Mouse (Mus musculus): ENCODE results near the gene Klra2. TPM values are rescaled to one million over a fixed set of nuclear protein-coding genes. Genes with fewer than 3 reads are reported as not detected.

Gene Klra2
- polyA plus RNA-seq, 1 experiment from 2014 or later = not detected

GRCm38 (mm10) chr6:131272311-131272710 is 25.1 kb upstream of the Klra2 start:
- Histone ChIP-seq H3K27ac (ENCODE audit: low read depth, low read length) (no peak overlapping the region), H3K36me3 (ENCODE audit: control insufficient read depth, insufficient read depth, low read length) (0 out of 2 replicates have a peak, but pooled peaks cover 2% of the 10 kb centered on the region), H3K4me3 (ENCODE audit: low read depth, low read length) (no peak overlapping the region), H3K4me2 (no peak overlapping the region), H3K4me1 (ENCODE audit: control insufficient read depth, insufficient read depth, low read length) (no peaks in the 10 kb centered on the region), H3K27me3 (ENCODE audit: control insufficient read depth, insufficient read depth, low read length) (no peaks in the 10 kb centered on the region), H3K9ac (ENCODE audit: low read depth, low read length) (no peak overlapping the region), H3K9me3 (replicated peaks; ENCODE audit: control insufficient read depth, low read length) (no peaks in the 10 kb centered on the region)
- WGBS (ENCODE audit: insufficient replicate concordance) = 78% methylated on average over 1 of the region's 1 CpGs
- ATAC-seq (replicated peaks; ENCODE audit: insufficient number of reproducible peaks, low FRiP score, low TSS enrichment) = no peak

- 63% methylated on average over 1 of the region's 1 CpGs for WGBS (ENCODE audit: insufficient replicate concordance)
- H3K4me2 ChIP-seq = no peak overlapping the region
- no peak overlapping the region for H3K9ac ChIP-seq (ENCODE audit: low read depth, low read length)
- no peak for ATAC-seq (replicated peaks; ENCODE audit: insufficient number of reproducible peaks, low FRiP score, low TSS enrichment)
- H3K27ac ChIP-seq (ENCODE audit: low read depth, low read length) = no peak overlapping the region
- no peaks in the 10 kb centered on the region for H3K4me1 ChIP-seq (ENCODE audit: control insufficient read depth, insufficient read depth, low read length)
- no peaks in the 10 kb centered on the region for H3K36me3 ChIP-seq (ENCODE audit: control insufficient read depth, insufficient read depth, low read length)
- no peaks in the 10 kb centered on the region for H3K9me3 ChIP-seq (replicated peaks; ENCODE audit: control insufficient read depth, low read length)
- no peak overlapping the region for H3K4me3 ChIP-seq (ENCODE audit: low read depth, low read length)
- H3K27me3 ChIP-seq (ENCODE audit: control insufficient read depth, insufficient read depth, low read length) = no peaks in the 10 kb centered on the region
Observed at GRCm38 (mm10) chr6:131270312-131270711, 23.1 kb upstream of the Klra2 start.

GRCm38 (mm10) chr6:131269599-131269998 is 22.4 kb upstream of the Klra2 start:
- Histone ChIP-seq H3K4me2 (no peak overlapping the region), H3K27ac (ENCODE audit: low read depth, low read length) (no peak overlapping the region), H3K4me3 (ENCODE audit: low read depth, low read length) (no peak overlapping the region), H3K9me3 (replicated peaks; ENCODE audit: control insufficient read depth, low read length) (no peaks in the 10 kb centered on the region), H3K27me3 (ENCODE audit: control insufficient read depth, insufficient read depth, low read length) (no peaks in the 10 kb centered on the region), H3K9ac (ENCODE audit: low read depth, low read length) (no peak overlapping the region), H3K4me1 (ENCODE audit: control insufficient read depth, insufficient read depth, low read length) (no peaks in the 10 kb centered on the region), H3K36me3 (ENCODE audit: control insufficient read depth, insufficient read depth, low read length) (no peaks in the 10 kb centered on the region)
- no peak for ATAC-seq (replicated peaks; ENCODE audit: insufficient number of reproducible peaks, low FRiP score, low TSS enrichment)
- 77% methylated on average over 2 of the region's 2 CpGs for WGBS (ENCODE audit: insufficient replicate concordance)

GRCm38 (mm10) chr6:131264175-131264574 is 17.0 kb upstream of the Klra2 start:
- Histone ChIP-seq H3K36me3 (ENCODE audit: control insufficient read depth, insufficient read depth, low read length) (no peaks in the 10 kb centered on the region), H3K4me1 (ENCODE audit: control insufficient read depth, insufficient read depth, low read length) (no peaks in the 10 kb centered on the region), H3K9me3 (replicated peaks; ENCODE audit: control insufficient read depth, low read length) (no peaks in the 10 kb centered on the region), H3K27ac (ENCODE audit: low read depth, low read length) (no peak overlapping the region), H3K27me3 (ENCODE audit: control insufficient read depth, insufficient read depth, low read length) (no peaks in the 10 kb centered on the region), H3K4me2 (no peak overlapping the region), H3K9ac (ENCODE audit: low read depth, low read length) (no peak overlapping the region), H3K4me3 (ENCODE audit: low read depth, low read length) (no peak overlapping the region)
- ATAC-seq (replicated peaks; ENCODE audit: insufficient number of reproducible peaks, low FRiP score, low TSS enrichment) = no peak
- 82% methylated on average over 5 of the region's 5 CpGs for WGBS (ENCODE audit: insufficient replicate concordance)

GRCm38 (mm10) chr6:131262778-131263177 is 15.6 kb upstream of the Klra2 start:
- Histone ChIP-seq H3K4me1 (ENCODE audit: control insufficient read depth, insufficient read depth, low read length) (no peaks in the 10 kb centered on the region), H3K4me3 (ENCODE audit: low read depth, low read length) (no peak overlapping the region), H3K27ac (ENCODE audit: low read depth, low read length) (no peak overlapping the region), H3K36me3 (ENCODE audit: control insufficient read depth, insufficient read depth, low read length) (no peaks in the 10 kb centered on the region), H3K9me3 (replicated peaks; ENCODE audit: control insufficient read depth, low read length) (no peaks in the 10 kb centered on the region), H3K4me2 (no peak overlapping the region), H3K9ac (ENCODE audit: low read depth, low read length) (no peak overlapping the region), H3K27me3 (ENCODE audit: control insufficient read depth, insufficient read depth, low read length) (no peaks in the 10 kb centered on the region)
- WGBS (ENCODE audit: insufficient replicate concordance) = 54% methylated on average over 3 of the region's 3 CpGs
- no peak for ATAC-seq (replicated peaks; ENCODE audit: insufficient number of reproducible peaks, low FRiP score, low TSS enrichment)

GRCm38 (mm10) chr6:131262009-131262408 is 14.8 kb upstream of the Klra2 start:
- Histone ChIP-seq H3K4me2 (no peak overlapping the region), H3K9me3 (replicated peaks; ENCODE audit: control insufficient read depth, low read length) (no peaks in the 10 kb centered on the region), H3K9ac (ENCODE audit: low read depth, low read length) (no peak overlapping the region), H3K4me1 (ENCODE audit: control insufficient read depth, insufficient read depth, low read length) (no peaks in the 10 kb centered on the region), H3K36me3 (ENCODE audit: control insufficient read depth, insufficient read depth, low read length) (no peaks in the 10 kb centered on the region), H3K27ac (ENCODE audit: low read depth, low read length) (no peak overlapping the region), H3K27me3 (ENCODE audit: control insufficient read depth, insufficient read depth, low read length) (no peaks in the 10 kb centered on the region), H3K4me3 (ENCODE audit: low read depth, low read length) (no peak overlapping the region)
- WGBS (ENCODE audit: insufficient replicate concordance) = 75% methylated on average over 3 of the region's 3 CpGs
- ATAC-seq (replicated peaks; ENCODE audit: insufficient number of reproducible peaks, low FRiP score, low TSS enrichment) = no peak

GRCm38 (mm10) chr6:131245081-131245480 is 2.1 kb downstream of the Klra2 start:
- Histone ChIP-seq H3K27ac (ENCODE audit: low read depth, low read length) (no peak overlapping the region), H3K9ac (ENCODE audit: low read depth, low read length) (no peak overlapping the region), H3K4me3 (ENCODE audit: low read depth, low read length) (no peak overlapping the region), H3K4me2 (no peak overlapping the region), H3K4me1 (ENCODE audit: control insufficient read depth, insufficient read depth, low read length) (no peaks in the 10 kb centered on the region), H3K36me3 (ENCODE audit: control insufficient read depth, insufficient read depth, low read length) (no peaks in the 10 kb centered on the region), H3K9me3 (replicated peaks; ENCODE audit: control insufficient read depth, low read length) (no peaks in the 10 kb centered on the region), H3K27me3 (ENCODE audit: control insufficient read depth, insufficient read depth, low read length) (no peaks in the 10 kb centered on the region)
- no peak for ATAC-seq (replicated peaks; ENCODE audit: insufficient number of reproducible peaks, low FRiP score, low TSS enrichment)
- WGBS (ENCODE audit: insufficient replicate concordance) = 66% methylated on average over 2 of the region's 2 CpGs

Other genes starting within 250 kb of the Klra2 start
- 43.5 and 46.2 TPM in 2 replicates for gene Magohb, start 45.9 kb upstream of the Klra2 start, polyA plus RNA-seq (2014; fragmentation: Nextera tagmentation; extraction: Ambion mirVana)
- gene Styk1, start 106.2 kb upstream of the Klra2 start, polyA plus RNA-seq (2014; fragmentation: Nextera tagmentation; extraction: Ambion mirVana) = 0.73 and 0.94 TPM in 2 replicates
- 50.8 and 58.4 TPM in 2 replicates for gene Ybx3, start 141.1 kb upstream of the Klra2 start, polyA plus RNA-seq (2014; fragmentation: Nextera tagmentation; extraction: Ambion mirVana)
- not detected in 2 replicates for gene 5430401F13Rik, start 239.0 kb upstream of the Klra2 start, polyA plus RNA-seq (2014; fragmentation: Nextera tagmentation; extraction: Ambion mirVana)
- gene Gm6619, start 239.0 kb upstream of the Klra2 start, polyA plus RNA-seq (2014; fragmentation: Nextera tagmentation; extraction: Ambion mirVana) = not detected in 2 replicates

Data from heart, embryonic 11.5 days (tissue).